Mouse (Mus musculus) liver, adult 2 months (tissue): ENCODE results near the gene Fbxo42.

Source experiments
- CTCF ChIP-seq: fragments of 200-500 bp; IDR thresholded peaks from 2 replicates; pipeline ENCODE4 v1.5.1; 2011; ENCODE audit warnings: low read depth, low read length, control low read depth
- POLR2A ChIP-seq: fragments of 200-500 bp; IDR thresholded peaks from 2 replicates; pipeline ENCODE4 v1.6.1; 2011; ENCODE audit warnings: low read length, control low read depth; ENCODE audit not compliant: insufficient read depth; ENCODE audit errors: extremely low read depth

GRCm38 (mm10) chr4:141115398-141115797 is 32.3 kb upstream of the Fbxo42 start:
- no peak for TF ChIP-seq CTCF
- no peak for TF ChIP-seq POLR2A
